Mouse (Mus musculus) right cerebral cortex, postnatal 10 days (tissue): ENCODE data around the gene Flt3l.
A peak's percentile ranks its signal among the peaks of the same experiment; 100 is the strongest.
"Not testable (repeated sequence)": the region's sequence is repeated elsewhere in the genome, so short reads cannot be mapped to it uniquely, and the experiment has no call there.

Source experiments
- DNase-seq, 2 experiments: peaks; one replicate each; pipeline ENCODE4 v3.0.0; 2021; ENCODE audit warnings: low spot score in 2 of 2

Gene Flt3l

GRCm38 (mm10) chr7:45124224-45125143, 11.7 kb downstream of the Flt3l start, which contains the start of gene Rps11:
Gene Rps11 (minus strand): TSS chr7:45124439.
- peak; percentile 99 to 100 for DNase-seq

- peak in 1 of 2 experiments; percentile 46 for DNase-seq
Measured at GRCm38 (mm10) chr7:45123186-45123570, 13.1 kb downstream of the Flt3l start.

GRCm38 (mm10) chr7:45122561-45123185, 13.6 kb downstream of the Flt3l start:
- DNase-seq = peak in 1 of 2 experiments; percentile 42

- DNase-seq = peak in 1 of 2 experiments; percentile 34
Measured at GRCm38 (mm10) chr7:45121966-45122365, 14.3 kb downstream of the Flt3l start.

- DNase-seq = peak; percentile 38 to 53
Measured at GRCm38 (mm10) chr7:45121404-45121803, 14.8 kb downstream of the Flt3l start.

- DNase-seq = peak in 1 of 2 experiments; percentile 32
Measured at GRCm38 (mm10) chr7:45119780-45120709, 16.2 kb downstream of the Flt3l start.

GRCm38 (mm10) chr7:45118336-45118735, 17.9 kb downstream of the Flt3l start:
- no peak for DNase-seq

GRCm38 (mm10) chr7:45117566-45117965, 18.7 kb downstream of the Flt3l start:
- peak in 1 of 2 experiments; percentile 35 for DNase-seq

GRCm38 (mm10) chr7:45113476-45113875, 22.8 kb downstream of the Flt3l start:
- DNase-seq = no peak

- no peak for DNase-seq
Measured at GRCm38 (mm10) chr7:45112529-45112928, 23.7 kb downstream of the Flt3l start.

GRCm38 (mm10) chr7:45111940-45112339, 24.3 kb downstream of the Flt3l start:
- DNase-seq = no peak

- DNase-seq = not testable (repeated sequence)
Measured at GRCm38 (mm10) chr7:45110089-45110488, 26.1 kb downstream of the Flt3l start.

GRCm38 (mm10) chr7:45107052-45107645, 29.1 kb downstream of the Flt3l start:
- DNase-seq = no peak

GRCm38 (mm10) chr7:45106441-45106840, 29.8 kb downstream of the Flt3l start:
- DNase-seq = no peak

- DNase-seq = no peak
Measured at GRCm38 (mm10) chr7:45105491-45105890, 30.7 kb downstream of the Flt3l start.

- DNase-seq = no peak
Measured at GRCm38 (mm10) chr7:45104941-45105340, 31.3 kb downstream of the Flt3l start.

GRCm38 (mm10) chr7:45103652-45104180, 32.5 kb downstream of the Flt3l start, which contains the start of gene Fcgrt:
Gene Fcgrt (minus strand): TSS chr7:45103851.
- DNase-seq = peak; percentile 74 to 80

- no peak for DNase-seq
Measured at GRCm38 (mm10) chr7:45102940-45103585, 33.2 kb downstream of the Flt3l start.

GRCm38 (mm10) chr7:45102441-45102840, 33.8 kb downstream of the Flt3l start:
- DNase-seq = no peak

GRCm38 (mm10) chr7:45100046-45100445, 36.2 kb downstream of the Flt3l start:
- no peak for DNase-seq
